Mouse (Mus musculus): ENCODE measurements around the gene Cox6a1. TPM values are rescaled to one million over a fixed set of nuclear protein-coding genes. Genes with fewer than 3 reads are reported as not detected.

Gene Cox6a1
- polyA plus RNA-seq, 1 experiment from 2014 or later, result 1,264 TPM

- no peak for DNase-seq (ENCODE audit: low read depth, low spot score)
- TF ChIP-seq CTCF (IDR thresholded peaks at IDR 0.05), result no peak
- no peaks in the 10 kb centered on the region for H3K27me3 ChIP-seq
- ChIA-PET POLR2A (interaction anchor here (0.6 to 2.6 kb wide), 6 partner anchors 11 to 42 kb away, joined by 3 to 11 read pairs (median 4); no protein-coding TSS in a partner anchor), CTCF (no interaction called here)
- no peak for ATAC-seq
- in situ Hi-C loops (cut with MboI; ENCODE audit: low pct_unique_long_range_greater_than_20kb), result no loop called here
Observed at GRCm38 (mm10) chr5:115301615-115302014, 47.2 kb downstream of the Cox6a1 start.

- ChIA-PET POLR2A (interaction anchor here (0.6 to 3.0 kb wide), 13 partner anchors 11 to 140 kb away, joined by 3 to 14 read pairs (median 4); partner anchors contain the start of genes Gatc, Rnf10 and Triap1), CTCF (interaction anchor here (0.6 kb wide), 1 partner anchor 19 kb away, joined by 3 read pairs; no protein-coding TSS in a partner anchor)
- no peaks in the 10 kb centered on the region for H3K27me3 ChIP-seq
- TF ChIP-seq CTCF (IDR thresholded peaks at IDR 0.05), result no peak
- peak; percentile 99 for DNase-seq (ENCODE audit: low read depth, low spot score)
- peak; percentile 93 for ATAC-seq
- in situ Hi-C loops (cut with MboI; ENCODE audit: low pct_unique_long_range_greater_than_20kb), result no loop called here
Observed at GRCm38 (mm10) chr5:115300792-115301614, 47.8 kb downstream of the Cox6a1 start, which contains the start of gene Dynll1. Dynll1 (minus strand) TSS chr5:115300999.

GRCm38 (mm10) chr5:115300035-115300744 lies 48.6 kb downstream of the Cox6a1 start:
- ChIA-PET CTCF (no interaction called here), POLR2A (interaction anchor here (0.6 to 3.0 kb wide), 15 partner anchors 12 to 264 kb away, joined by 3 to 14 read pairs (median 4); partner anchors contain the start of genes Gatc and Triap1)
- in situ Hi-C loops (cut with MboI; ENCODE audit: low pct_unique_long_range_greater_than_20kb), result no loop called here
- DNase-seq (ENCODE audit: low read depth, low spot score), result no peak
- ATAC-seq, result peak; percentile 6
- TF ChIP-seq CTCF (IDR thresholded peaks at IDR 0.05), result no peak
- H3K27me3 ChIP-seq, result no peaks in the 10 kb centered on the region

- no peaks in the 10 kb centered on the region for H3K27me3 ChIP-seq
- ChIA-PET CTCF (interaction anchor here (0.6 to 3.2 kb wide), 3 partner anchors 21 to 35 kb away, joined by 3 to 13 read pairs (median 3); no protein-coding TSS in a partner anchor), POLR2A (no interaction called here)
- in situ Hi-C loops (cut with MboI; ENCODE audit: low pct_unique_long_range_greater_than_20kb), result no loop called here
- ATAC-seq, result no peak
- no peak for TF ChIP-seq CTCF (IDR thresholded peaks at IDR 0.05)
- DNase-seq (ENCODE audit: low read depth, low spot score), result no peak
Observed at GRCm38 (mm10) chr5:115296347-115296746, 52.4 kb downstream of the Cox6a1 start.

Other genes with a start within 250 kb of the Cox6a1 start
- gene Acads, start 229.6 kb downstream of the Cox6a1 start, polyA plus RNA-seq (2021), result 141 TPM
- 98.3 TPM for gene Unc119b, start 214.0 kb downstream of the Cox6a1 start, polyA plus RNA-seq (2021)
- gene Mlec, start 190.8 kb downstream of the Cox6a1 start, polyA plus RNA-seq (2021), result 294 TPM
- gene Cabp1, start 154.6 kb downstream of the Cox6a1 start, polyA plus RNA-seq (2021), result 0.05 TPM
- 123 TPM for gene Pop5, start 113.1 kb downstream of the Cox6a1 start, polyA plus RNA-seq (2021)
- 286 TPM for gene Rnf10, start 76.1 kb downstream of the Cox6a1 start, polyA plus RNA-seq (2021)
- 49.9 TPM for gene Coq5, start 69.3 kb downstream of the Cox6a1 start, polyA plus RNA-seq (2021)
- gene Dynll1, start 48.0 kb downstream of the Cox6a1 start, polyA plus RNA-seq (2021), result 704 TPM
- 137 TPM for gene Srsf9, start 21.8 kb downstream of the Cox6a1 start, polyA plus RNA-seq (2021)
- gene Gatc, start 7.8 kb downstream of the Cox6a1 start, polyA plus RNA-seq (2021), result 23.5 TPM
- 46.1 TPM for gene Triap1, start 7.8 kb downstream of the Cox6a1 start, polyA plus RNA-seq (2021)
- gene Msi1, start 80.6 kb upstream of the Cox6a1 start, polyA plus RNA-seq (2021), result 22.2 TPM
- not detected for gene Pla2g1b, start 117.3 kb upstream of the Cox6a1 start, polyA plus RNA-seq (2021)
- gene Sirt4, start 135.7 kb upstream of the Cox6a1 start, polyA plus RNA-seq (2021), result 34.6 TPM
- gene Pxn, start 157.7 kb upstream of the Cox6a1 start, polyA plus RNA-seq (2021), result 136 TPM
- gene Rplp0, start 210.5 kb upstream of the Cox6a1 start, polyA plus RNA-seq (2021), result 1,079 TPM
- 97.6 TPM for gene Gcn1l1, start 216.3 kb upstream of the Cox6a1 start, polyA plus RNA-seq (2021)

All from Patski (cell line).